Comparison of ENCODE assay signal across 10 mouse cellular contexts in genomic region chr7:67487889-67488411, GRCm38 (mm10).
DNase-seq lines count a peak whose midpoint lies in the region.
"Had no signal": no experiment of that assay in that cellular context is flagged by ENCODE, and none has a peak within 500 bp of the region (broad histone marks: within the 10 kb centered on the region; RNA-seq: fewer than 3 reads in every experiment).

No protein-coding gene starts in this region.

- peaks cover 26% of the 10 kb centered on the region for H3K4me1 ChIP-seq in embryonic facial prominence, embryonic 10.5 days

- 85% methylated on average over 10 of the region's 10 CpGs for WGBS in embryonic facial prominence, embryonic 10.5 days

- peak; percentile 47 for DNase-seq in lung, postnatal 10 days
- no peak for DNase-seq in lung, postnatal 25 days (ENCODE audit: low spot score)
- peak; percentile 80 for DNase-seq in adrenal gland, postnatal 25 days
- no peak for DNase-seq in embryonic facial prominence, embryonic 10.5 days (ENCODE audit: low spot score)
- peak; percentile 88 for DNase-seq in heart, postnatal 4 days
- peak; percentile 93 for DNase-seq in skeletal muscle tissue, adult 2 months (ENCODE audit: low read depth, low spot score)
- no peak for DNase-seq in liver
- no peak for DNase-seq in spleen, postnatal 36 days (ENCODE audit: low spot score in 2 of 2)

- 0 out of 2 replicates have a peak overlapping the region, but pooled peaks have one; percentile 51 for H3K27ac ChIP-seq in embryonic facial prominence, embryonic 10.5 days (replicated peaks)

- H3K36me3 ChIP-seq in embryonic facial prominence, embryonic 10.5 days (replicated peaks), result no peaks in the 10 kb centered on the region

- H3K4me3 ChIP-seq in embryonic facial prominence, embryonic 10.5 days, result no peak overlapping the region
- H3K4me3 ChIP-seq: myocyte had no signal

- H3K9me3 ChIP-seq in embryonic facial prominence, embryonic 10.5 days, result no peaks in the 10 kb centered on the region

- H3K27me3 ChIP-seq in embryonic facial prominence, embryonic 10.5 days (replicated peaks; ENCODE audit: low read depth, poor library complexity, severe bottlenecking), result peaks cover 8% of the 10 kb centered on the region; the same call in 1 of the 2 replicates
- H3K27me3 ChIP-seq: Patski had no signal

Comparison
In these comparisons a context has a peak if more than half of its experiments do, and no peak if none do; other contexts are left out.
1. DNase-seq: peak in lung, postnatal 10 days (single experiment), adrenal gland, postnatal 25 days (single experiment), heart, postnatal 4 days (single experiment) and skeletal muscle tissue, adult 2 months (single experiment); none in lung, postnatal 25 days (single experiment), embryonic facial prominence, embryonic 10.5 days (single experiment), liver (single experiment) and spleen, postnatal 36 days (0 of 2).